Mouse (Mus musculus) heart, embryonic 14.5 days (tissue): ENCODE measurements around the gene Flot2. TPM values are rescaled to one million over a fixed set of nuclear protein-coding genes. Genes with fewer than 3 reads are reported as not detected.

ENCODE experiments used
- ATAC-seq: fragments of 200-750 bp; cut with Nextera tagmentation; 2 replicates; pipeline ENCODE4 v1.8.0; 2017; ENCODE audit warnings: low read depth, moderate TSS enrichment; ENCODE audit not compliant: insufficient number of reproducible peaks, insufficient read depth, low FRiP score
- H3K27ac ChIP-seq, 2 experiments: fragments of 200-500 bp in 1 of 2; fragments of 300-500 bp in 1 of 2; sonication (generic) in 1 of 2; replicated peaks in 1 of 2; 2 replicates each; pipeline ENCODE4 v1.5.1; 2012 to 2014; ENCODE audit warnings: low read depth in 2 of 2, low read length in 2 of 2, control low read depth in 1 of 2, mild to moderate bottlenecking in 1 of 2, mixed read lengths in 1 of 2; ENCODE audit not compliant: control insufficient read depth in 1 of 2, insufficient read depth in 1 of 2
- H3K27me3 ChIP-seq: fragments of 300-500 bp; sonication (generic); 2 replicates; pipeline ENCODE4 v1.6.1; 2014; ENCODE audit warnings: mild to moderate bottlenecking, low read length, control low read depth; ENCODE audit not compliant: control insufficient read depth, insufficient read depth
- H3K36me3 ChIP-seq: fragments of 300-500 bp; sonication (generic); 2 replicates; pipeline ENCODE4 v1.6.1; 2014; ENCODE audit warnings: mild to moderate bottlenecking, control low read depth, low read length, mixed read lengths; ENCODE audit not compliant: control insufficient read depth, insufficient read depth
- H3K4me1 ChIP-seq, 2 experiments: fragments of 200-500 bp in 1 of 2; fragments of 300-500 bp in 1 of 2; sonication (generic) in 1 of 2; 2 replicates each; pipeline ENCODE4 v1.6.1; 2012 to 2014; ENCODE audit warnings: low read length in 2 of 2, control low read depth in 1 of 2, mixed read lengths in 1 of 2; ENCODE audit not compliant: control insufficient read depth in 2 of 2, insufficient read depth in 2 of 2
- H3K4me2 ChIP-seq: fragments of 300-500 bp; sonication (generic); 2 replicates; pipeline ENCODE4 v1.6.1; 2014; ENCODE audit warnings: mild to moderate bottlenecking, low read length
- H3K4me3 ChIP-seq, 2 experiments: fragments of 200-500 bp in 1 of 2; fragments of 300-500 bp in 1 of 2; sonication (generic) in 1 of 2; 2 replicates each; pipeline ENCODE4 v1.5.1; 2012 to 2014; ENCODE audit warnings: low read length in 2 of 2, mild to moderate bottlenecking in 2 of 2, control low read depth in 1 of 2, low read depth in 1 of 2, moderate library complexity in 1 of 2; ENCODE audit not compliant: control insufficient read depth in 1 of 2, insufficient read depth in 1 of 2
- H3K9ac ChIP-seq: fragments of 300-500 bp; sonication (generic); 2 replicates; pipeline ENCODE4 v1.6.1; 2014; ENCODE audit warnings: mild to moderate bottlenecking, low read length
- H3K9me3 ChIP-seq: fragments of 300-500 bp; sonication (generic); 2 replicates; pipeline ENCODE4 v1.6.1; 2016; ENCODE audit warnings: low read length, control low read depth; ENCODE audit not compliant: control insufficient read depth
- WGBS: fragments of 180-500 bp; shearing (Covaris S2); extraction: QIAGEN DNeasy Blood & Tissue Kit; methylation state at CpG from one replicate; pipeline ENCODE4 v1.1.7; 2014; 5-methylcytosine and 5-hydroxymethylcytosine counted together
- polyA plus RNA-seq: library from polyadenylated mRNA; unstranded; fragments of >200 nt; fragmentation: Nextera tagmentation; extraction: Ambion mirVana; gene quantifications from 2 replicates; pipeline ENCODE4 v1.2.1, GENCODE M21; 2014

The Flot2 gene
- polyA plus RNA-seq, 1 experiment from 2014 or later: 98.3 TPM

DNA sequence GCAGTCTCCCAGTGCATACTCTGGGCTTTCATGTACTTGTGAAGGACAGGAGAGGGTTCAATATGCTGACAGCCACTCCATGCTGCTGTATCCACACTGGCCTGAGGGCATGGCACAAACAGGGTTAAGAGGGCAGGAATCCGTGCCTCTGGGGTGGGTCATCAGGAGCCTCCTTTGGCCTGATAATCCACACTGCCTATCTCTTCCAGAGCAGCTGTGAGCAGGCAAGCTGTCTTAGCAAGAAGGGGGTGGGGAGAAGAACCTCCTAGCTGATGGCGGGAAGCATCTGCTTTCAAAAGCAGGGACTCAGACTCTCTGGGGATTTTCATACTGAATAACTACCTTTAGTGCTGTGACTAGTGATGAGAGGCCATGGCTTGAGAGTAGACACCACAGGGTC is 28.2 kb downstream of the Flot2 start:
- no peak overlapping the region for H3K4me3 ChIP-seq
- no peak overlapping the region for H3K9ac ChIP-seq
- H3K4me2 ChIP-seq: no peak overlapping the region
- H3K4me1 ChIP-seq: no peaks in the 10 kb centered on the region
- no peak for ATAC-seq
- H3K9me3 ChIP-seq: no peaks in the 10 kb centered on the region
- H3K27me3 ChIP-seq: no peaks in the 10 kb centered on the region
- no peak overlapping the region for H3K27ac ChIP-seq
- H3K36me3 ChIP-seq: no peaks in the 10 kb centered on the region
- WGBS: 34% methylated on average over 2 of the region's 2 CpGs

GRCm38 (mm10) chr11:78066641-78067040 is 28.9 kb downstream of the Flot2 start:
- no peak for ATAC-seq
- Histone ChIP-seq H3K36me3 (no peaks in the 10 kb centered on the region), H3K9me3 (no peaks in the 10 kb centered on the region), H3K27ac (no peak overlapping the region), H3K4me2 (no peak overlapping the region), H3K9ac (no peak overlapping the region), H3K4me1 (no peaks in the 10 kb centered on the region), H3K27me3 (no peaks in the 10 kb centered on the region), H3K4me3 (no peak overlapping the region)
- 64% methylated on average over 2 of the region's 2 CpGs for WGBS

DNA sequence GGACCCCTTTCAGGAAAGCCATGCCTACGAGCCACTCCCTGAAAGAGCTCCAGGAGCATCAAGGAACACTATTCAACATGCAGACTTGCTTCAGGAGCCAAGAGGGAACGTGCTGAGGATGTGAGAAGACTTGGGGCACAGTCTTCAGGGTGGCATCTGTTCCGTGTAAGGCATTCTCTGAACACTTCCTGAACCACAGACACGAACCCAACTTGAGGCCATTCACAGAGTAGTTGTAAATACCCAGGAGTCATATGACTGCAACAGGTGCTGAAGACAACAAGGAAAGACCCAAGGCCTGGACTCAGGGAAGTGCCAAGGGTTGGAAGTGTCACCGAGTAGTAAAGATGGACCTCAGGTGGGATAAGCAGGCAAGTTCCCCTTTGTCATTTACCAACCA is 29.8 kb downstream of the Flot2 start:
- WGBS: 69% methylated on average over 5 of the region's 5 CpGs
- Histone ChIP-seq H3K9me3 (no peaks in the 10 kb centered on the region), H3K4me2 (no peak overlapping the region), H3K4me1 (no peaks in the 10 kb centered on the region), H3K27me3 (no peaks in the 10 kb centered on the region), H3K27ac (no peak overlapping the region), H3K9ac (no peak overlapping the region), H3K36me3 (peaks cover 6% of the 10 kb centered on the region; the same call in 1 of the 2 replicates), H3K4me3 (no peak overlapping the region)
- ATAC-seq: no peak

- no peak overlapping the region for H3K27ac ChIP-seq
- H3K27me3 ChIP-seq: no peaks in the 10 kb centered on the region
- H3K4me3 ChIP-seq: no peak overlapping the region
- H3K36me3 ChIP-seq: peaks cover 21% of the 10 kb centered on the region
- H3K9ac ChIP-seq: no peak overlapping the region
- no peaks in the 10 kb centered on the region for H3K4me1 ChIP-seq
- ATAC-seq: no peak
- 76% methylated on average over 5 of the region's 5 CpGs for WGBS
- H3K4me2 ChIP-seq: no peak overlapping the region
- no peaks in the 10 kb centered on the region for H3K9me3 ChIP-seq
These were observed 31.4 kb downstream of the Flot2 start for GRCm38 (mm10) chr11:78069130-78069529.

GRCm38 (mm10) chr11:78069646-78070045 is 31.9 kb downstream of the Flot2 start:
- Histone ChIP-seq H3K9me3 (no peaks in the 10 kb centered on the region), H3K27ac (no peak overlapping the region), H3K27me3 (no peaks in the 10 kb centered on the region), H3K36me3 (peaks cover 26% of the 10 kb centered on the region), H3K4me3 (no peak overlapping the region), H3K4me1 (no peaks in the 10 kb centered on the region), H3K4me2 (no peak overlapping the region), H3K9ac (no peak overlapping the region)
- ATAC-seq: no peak
- WGBS: 40% methylated on average over 6 of the region's 6 CpGs

- Histone ChIP-seq H3K9ac (no peak overlapping the region), H3K4me2 (no peak overlapping the region)
These were observed 34.2 kb downstream of the Flot2 start for GRCm38 (mm10) chr11:78071938-78072337.

DNA sequence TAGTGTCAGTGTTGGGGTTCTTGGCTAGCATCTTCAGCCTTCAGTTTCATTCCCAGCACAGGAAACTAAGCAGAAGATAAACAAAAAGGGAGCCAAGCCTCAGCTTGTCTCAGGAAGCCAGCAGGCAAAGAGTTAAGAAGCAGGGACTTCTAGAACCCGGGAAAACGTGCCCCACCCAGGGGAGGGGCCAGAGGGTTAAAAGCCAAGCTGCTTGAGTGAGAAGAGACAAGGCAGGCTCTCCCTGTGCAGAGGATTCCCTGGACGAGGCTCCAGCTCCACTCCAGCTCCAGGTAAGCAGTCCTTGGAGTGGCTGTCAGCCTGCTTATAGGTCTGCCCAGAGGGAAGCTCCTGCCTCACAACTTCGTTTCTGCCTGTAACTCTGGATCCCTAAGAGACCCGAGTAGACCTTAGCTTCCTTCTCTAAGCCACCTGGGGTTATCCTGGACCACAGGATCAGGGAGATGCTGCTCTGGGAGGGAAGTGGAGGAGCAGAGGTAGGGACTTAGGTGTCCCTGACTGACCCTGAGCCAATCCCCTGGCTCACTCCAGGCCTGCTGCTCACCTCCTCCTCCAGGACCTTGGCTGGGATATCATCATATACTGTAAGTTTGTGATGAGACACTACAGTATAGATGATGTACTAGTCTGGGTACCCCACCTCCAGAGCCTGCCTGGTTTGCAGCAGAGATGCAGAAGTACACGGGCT is 34.8 kb downstream of the Flot2 start:
- no peaks in the 10 kb centered on the region for H3K4me1 ChIP-seq
- no peak overlapping the region for H3K4me3 ChIP-seq
- peaks cover 53% of the 10 kb centered on the region for H3K36me3 ChIP-seq
- H3K4me2 ChIP-seq: peak overlapping the region; percentile 8; the same call in 1 of the 2 replicates
- no peaks in the 10 kb centered on the region for H3K27me3 ChIP-seq
- 15% methylated on average over 6 of the region's 6 CpGs for WGBS
- no peak for ATAC-seq
- H3K27ac ChIP-seq: no peak overlapping the region
- no peak overlapping the region for H3K9ac ChIP-seq
- H3K9me3 ChIP-seq: no peaks in the 10 kb centered on the region

More at GRCm38 (mm10) chr11:78071938-78072337, 34.2 kb downstream of the Flot2 start:
- Histone ChIP-seq H3K9me3 (no peaks in the 10 kb centered on the region), H3K4me3 (no peak overlapping the region), H3K27me3 (no peaks in the 10 kb centered on the region), H3K27ac (no peak overlapping the region), H3K36me3 (peaks cover 48% of the 10 kb centered on the region), H3K4me1 (no peaks in the 10 kb centered on the region)
- 80% methylated on average over 5 of the region's 5 CpGs for WGBS
- no peak for ATAC-seq
